Mouse (Mus musculus): ENCODE results near the gene Hist1h4k.
A peak's percentile ranks its signal among the peaks of the same experiment; 100 is the strongest.

Gene Hist1h4k

DNA sequence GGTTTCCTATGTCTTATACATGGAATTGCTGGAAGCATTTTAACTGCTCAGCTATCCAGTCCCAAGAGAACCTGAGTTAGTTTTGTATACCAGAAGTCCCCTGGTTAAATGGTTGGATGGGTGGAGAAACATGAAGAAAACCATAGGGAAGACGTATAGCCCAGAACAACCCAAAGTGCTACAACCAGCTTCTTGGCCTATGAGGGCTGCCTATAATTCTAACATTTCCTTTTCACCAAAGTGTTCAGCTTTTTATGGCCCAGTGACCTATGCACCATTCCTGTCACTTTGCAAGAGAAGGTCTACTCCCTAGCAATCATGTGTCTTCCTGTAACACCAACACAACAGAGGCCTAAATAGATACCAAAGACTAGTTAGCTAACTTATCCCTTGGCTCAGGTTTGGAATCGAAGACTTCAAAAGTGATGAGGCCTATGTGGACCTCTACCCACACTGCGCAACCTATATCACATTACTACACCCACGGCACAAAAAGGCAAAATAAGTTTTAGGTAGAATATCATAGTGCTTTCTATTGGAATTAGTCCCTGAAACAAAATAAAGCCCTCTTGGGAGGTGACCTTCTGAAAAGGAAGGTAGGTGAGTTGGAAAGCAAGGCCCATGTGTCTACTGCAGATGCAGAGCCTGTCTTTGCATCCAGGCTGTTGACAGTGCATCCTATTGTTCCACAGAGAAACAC lies 31.8 kb downstream of the Hist1h4k start:
- DNase-seq (ENCODE audit: low spot score), result no peak

DNA sequence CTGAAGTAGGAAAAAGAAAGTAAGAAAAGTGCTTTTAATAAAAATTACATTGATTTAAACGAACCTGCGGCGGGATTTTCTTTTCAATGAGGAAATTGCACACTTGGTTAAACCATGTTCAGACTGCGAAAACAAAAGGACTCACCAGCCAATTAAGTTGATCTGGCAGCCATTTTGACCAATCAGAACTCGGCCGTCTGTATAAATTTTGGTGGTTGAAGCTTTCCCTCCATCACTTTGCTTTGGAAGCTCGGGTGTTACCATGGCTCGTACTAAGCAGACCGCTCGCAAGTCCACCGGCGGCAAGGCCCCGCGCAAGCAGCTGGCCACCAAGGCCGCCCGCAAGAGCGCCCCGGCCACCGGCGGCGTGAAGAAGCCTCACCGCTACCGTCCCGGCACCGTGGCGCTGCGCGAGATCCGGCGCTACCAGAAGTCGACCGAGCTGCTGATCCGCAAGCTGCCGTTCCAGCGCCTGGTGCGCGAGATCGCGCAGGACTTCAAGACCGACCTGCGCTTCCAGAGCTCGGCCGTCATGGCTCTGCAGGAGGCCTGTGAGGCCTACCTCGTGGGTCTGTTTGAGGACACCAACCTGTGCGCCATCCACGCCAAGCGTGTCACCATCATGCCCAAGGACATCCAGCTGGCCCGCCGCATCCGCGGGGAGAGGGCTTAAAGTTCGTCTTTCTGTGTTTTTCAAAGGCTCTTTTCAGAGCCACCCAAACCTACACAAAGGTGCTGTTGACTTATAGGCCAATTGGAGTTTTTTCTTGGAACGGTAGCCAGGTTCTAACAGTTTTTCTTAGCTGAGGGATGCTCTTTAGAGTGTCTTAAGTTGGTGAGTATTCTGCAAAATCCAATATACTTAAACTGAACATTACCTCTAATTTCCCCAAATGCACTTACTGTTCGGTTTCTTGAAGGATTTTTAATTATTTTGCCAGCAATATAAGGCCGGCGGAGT lies 32.6 kb downstream of the Hist1h4k start, which contains the start of gene Hist1h3h:
Gene Hist1h3h (plus strand): TSS at position 263 of the 961 bp plus-strand sequence.
- DNase-seq (ENCODE audit: low spot score), result peak; percentile 87

DNA sequence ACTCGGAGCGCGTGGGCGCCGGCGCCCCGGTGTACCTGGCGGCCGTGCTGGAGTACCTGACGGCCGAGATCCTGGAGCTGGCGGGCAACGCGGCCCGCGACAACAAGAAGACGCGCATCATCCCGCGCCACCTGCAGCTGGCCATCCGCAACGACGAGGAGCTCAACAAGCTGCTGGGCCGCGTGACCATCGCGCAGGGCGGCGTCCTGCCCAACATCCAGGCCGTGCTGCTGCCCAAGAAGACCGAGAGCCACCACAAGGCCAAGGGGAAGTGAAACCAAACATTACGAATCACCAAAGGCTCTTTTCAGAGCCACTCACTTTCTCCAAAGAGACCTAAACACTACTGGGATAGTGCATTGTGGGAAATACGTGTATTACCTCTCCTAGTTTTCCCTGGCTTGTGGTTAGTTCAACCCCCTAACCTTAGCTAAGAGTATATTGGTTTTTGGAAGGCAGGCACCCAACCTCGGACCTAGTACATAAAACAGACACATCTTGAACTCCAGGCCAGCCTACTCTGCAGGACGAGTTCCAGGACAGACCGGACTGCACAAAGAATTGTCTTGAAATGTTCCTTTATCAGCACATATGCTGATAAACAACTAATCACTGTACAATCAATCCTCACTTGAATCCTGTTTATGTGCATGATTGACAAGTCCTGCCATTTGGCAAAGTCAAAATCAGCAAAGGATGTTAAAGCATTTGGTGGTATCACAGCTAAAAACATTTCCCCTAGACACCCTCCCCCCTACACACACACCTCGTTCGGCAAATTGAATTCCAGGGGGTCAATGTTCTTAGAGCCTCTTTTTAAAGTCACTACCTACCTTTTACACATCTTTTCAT lies 33.5 kb downstream of the Hist1h4k start:
- DNase-seq (ENCODE audit: low spot score), result peak; percentile 55

DNA sequence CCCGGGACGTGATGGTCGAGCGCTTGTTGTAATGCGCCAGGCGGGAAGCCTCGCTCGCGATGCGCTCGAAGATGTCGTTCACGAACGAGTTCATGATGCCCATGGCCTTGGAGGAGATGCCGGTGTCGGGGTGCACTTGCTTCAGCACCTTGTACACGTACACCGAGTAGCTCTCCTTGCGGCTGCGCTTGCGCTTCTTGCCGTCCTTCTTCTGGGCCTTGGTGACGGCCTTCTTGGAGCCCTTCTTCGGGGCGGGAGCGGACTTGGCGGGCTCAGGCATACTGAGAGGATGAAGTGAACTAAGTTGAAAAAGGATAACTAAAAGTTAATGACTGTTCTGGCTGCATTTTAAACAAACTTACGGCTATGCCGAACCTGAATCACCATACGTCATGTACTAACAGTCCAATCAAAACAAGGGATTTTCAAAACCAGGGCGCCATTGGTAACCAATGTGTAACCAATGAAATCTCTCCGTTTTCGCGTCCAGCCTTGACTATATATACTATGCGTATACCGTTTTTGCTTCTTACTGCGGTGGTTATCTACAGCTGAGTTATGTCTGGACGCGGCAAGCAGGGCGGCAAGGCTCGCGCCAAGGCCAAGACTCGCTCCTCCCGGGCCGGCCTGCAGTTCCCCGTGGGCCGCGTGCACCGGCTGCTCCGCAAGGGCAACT lies 34.3 kb downstream of the Hist1h4k start, which contains the start of the genes Hist1h2bl and Hist1h2ai:
Gene Hist1h2bl (minus strand): TSS at position 280 of the 676 bp plus-strand sequence.
Gene Hist1h2ai (plus strand): TSS at position 559 of the 676 bp plus-strand sequence.
- peak; percentile 90 for DNase-seq (ENCODE audit: low spot score)

DNA sequence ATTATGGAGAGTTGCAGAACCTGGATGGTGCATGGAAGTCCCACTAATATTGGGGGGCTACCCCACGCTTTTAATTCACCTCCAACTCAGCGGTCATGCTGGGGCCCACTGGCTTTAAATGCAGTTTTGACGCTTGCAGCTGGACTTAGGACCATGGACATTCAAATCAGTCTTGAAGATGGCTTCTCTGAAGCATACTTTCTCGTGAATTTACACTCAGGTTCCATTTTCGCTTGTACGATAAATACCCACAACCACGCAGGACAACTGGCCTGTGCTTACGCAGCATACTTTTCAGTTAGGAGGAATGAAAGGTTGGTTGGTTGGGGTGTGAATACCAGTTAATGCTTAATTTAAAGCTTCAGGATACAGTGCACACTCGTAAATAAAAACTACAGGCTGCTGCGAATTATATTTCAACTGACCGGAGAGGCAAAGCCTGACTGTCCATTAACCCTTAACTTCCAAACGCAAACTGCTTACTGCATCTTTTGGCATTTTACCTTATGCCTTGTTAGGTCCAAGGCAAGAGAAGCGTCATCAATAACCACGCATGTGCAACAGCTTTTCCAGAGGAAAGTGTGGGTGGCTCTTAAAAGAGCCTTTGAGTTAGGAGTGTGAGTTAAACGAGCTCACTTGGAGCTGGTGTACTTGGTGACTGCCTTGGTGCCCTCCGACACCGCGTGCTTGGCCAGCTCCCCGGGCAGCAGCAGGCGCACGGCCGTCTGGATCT lies 35.0 kb downstream of the Hist1h4k start:
- DNase-seq (ENCODE audit: low spot score), result no peak

DNA sequence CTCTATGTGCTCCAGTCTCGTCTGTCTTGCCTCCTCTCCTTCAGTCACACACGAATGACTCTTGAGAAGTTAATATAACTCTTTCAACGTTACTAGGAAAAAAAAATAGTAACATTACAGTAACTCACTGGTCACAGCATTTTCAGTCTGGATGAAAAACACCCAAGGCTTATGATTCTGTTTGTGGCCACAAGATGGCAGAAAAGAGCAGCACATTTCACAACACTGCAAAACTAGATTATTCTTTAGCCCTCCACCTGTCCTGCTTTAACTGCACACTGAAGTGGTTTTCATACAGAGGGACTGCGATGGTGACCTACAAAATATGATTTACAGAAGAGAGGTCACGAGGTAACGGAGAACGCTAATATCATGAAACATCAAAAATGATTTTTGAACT lies 35.6 kb downstream of the Hist1h4k start:
- peak; percentile 33 for DNase-seq (ENCODE audit: low spot score)

DNA sequence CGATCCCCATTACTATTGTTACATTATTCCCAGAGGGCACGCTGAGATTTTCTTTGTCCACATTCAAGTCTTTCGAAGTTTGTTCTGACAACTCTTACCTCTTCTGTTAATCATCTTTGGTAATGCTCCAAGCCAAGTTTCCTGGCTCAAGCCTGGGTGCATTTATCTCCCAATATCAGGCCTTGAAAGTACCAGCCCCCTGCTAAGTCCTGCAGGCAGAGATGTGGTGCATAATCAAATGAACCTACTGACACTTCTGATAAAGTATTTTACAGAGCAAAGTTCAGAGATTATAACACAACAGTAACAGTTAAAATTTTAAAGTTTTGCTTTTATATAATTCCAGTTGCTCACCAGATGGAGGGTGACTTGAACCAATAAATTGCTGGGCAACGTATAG lies 38.6 kb downstream of the Hist1h4k start:
- DNase-seq (ENCODE audit: low spot score), result no peak

DNA sequence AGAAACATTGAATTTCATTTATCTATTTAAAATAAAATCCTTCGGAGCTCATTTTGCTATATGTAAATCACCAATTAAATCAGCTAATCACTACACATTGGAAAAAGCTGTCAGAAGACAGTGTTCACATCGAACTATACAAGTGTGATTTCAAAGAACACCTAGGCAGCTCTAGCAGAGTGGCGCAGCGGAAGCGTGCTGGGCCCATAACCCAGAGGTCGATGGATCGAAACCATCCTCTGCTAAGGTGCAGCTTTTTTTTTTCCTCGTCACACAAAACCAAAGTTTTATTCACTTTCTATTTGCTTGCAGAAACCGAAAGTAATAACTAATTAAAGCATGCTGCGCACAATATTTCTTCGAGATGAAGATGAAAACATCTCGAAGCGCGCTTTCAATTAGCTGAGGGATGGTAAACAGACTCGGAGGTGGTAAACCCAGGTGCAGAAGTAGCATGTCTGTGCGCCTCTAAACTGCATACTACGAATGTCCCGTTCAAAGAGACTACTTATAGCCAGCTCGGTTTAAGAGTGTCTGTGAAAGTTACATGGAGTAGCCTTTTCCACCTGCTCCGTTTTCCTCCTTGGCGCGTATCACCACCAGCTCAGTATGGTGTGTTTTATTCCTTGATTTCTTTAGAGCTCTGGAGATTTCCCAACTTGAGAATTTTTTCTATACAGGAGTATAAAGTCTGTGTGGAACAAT lies 39.3 kb downstream of the Hist1h4k start:
- peak; percentile 60 for DNase-seq (ENCODE audit: low spot score)

DNA sequence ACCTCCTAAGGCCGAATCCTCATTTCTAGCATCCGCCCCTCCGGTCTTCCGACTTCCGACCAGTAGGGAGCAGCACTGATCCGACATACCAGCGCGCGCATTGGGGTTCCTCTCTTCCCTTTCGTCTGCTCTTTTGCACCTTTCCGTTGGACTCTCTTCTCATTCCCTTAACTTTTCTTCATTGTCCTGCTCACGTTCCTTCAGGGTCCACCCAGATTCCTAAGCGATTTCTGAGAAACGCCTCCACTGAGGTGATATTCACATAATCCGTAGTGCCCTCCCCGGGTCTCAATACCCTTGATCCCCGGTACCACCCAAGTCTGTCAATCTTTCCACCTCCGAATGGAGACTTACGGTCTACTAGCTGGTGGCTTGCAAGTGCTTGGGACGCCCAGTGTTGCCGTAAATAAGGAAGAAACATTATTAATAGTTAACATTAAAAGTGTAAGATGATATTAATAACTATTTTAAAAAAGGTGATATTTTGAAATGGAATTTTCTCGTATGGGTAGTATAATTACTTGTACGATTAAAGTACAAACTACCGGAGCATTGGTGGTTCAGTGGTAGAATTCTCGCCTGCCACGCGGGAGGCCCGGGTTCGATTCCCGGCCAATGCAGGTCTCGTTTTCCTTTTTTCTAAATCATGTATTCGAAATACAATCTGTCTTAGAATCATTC lies 40.1 kb downstream of the Hist1h4k start:
- DNase-seq (ENCODE audit: low spot score), result peak; percentile 84

DNA sequence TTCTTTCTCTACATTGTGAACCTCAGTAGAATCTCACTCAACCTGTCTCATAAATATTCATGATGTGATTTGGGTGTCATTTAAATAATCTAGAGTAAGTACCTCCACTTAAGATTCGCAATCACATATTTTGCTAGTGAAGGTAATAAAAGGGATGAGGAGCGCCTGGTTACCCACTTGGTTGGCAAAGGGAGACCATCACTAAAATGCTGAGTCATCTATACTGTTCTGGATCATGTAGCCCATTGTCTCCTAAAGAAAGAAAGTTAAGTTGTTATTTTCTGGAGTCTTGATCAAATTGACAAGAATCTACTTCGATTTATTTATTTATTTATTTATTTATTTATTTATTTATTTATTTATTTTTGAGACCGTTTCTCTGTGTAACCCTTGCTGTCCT lies 43.6 kb downstream of the Hist1h4k start:
- no peak for DNase-seq (ENCODE audit: low spot score)

All from testis, postnatal 14 days (tissue).